Mouse (Mus musculus) intestine, embryonic 15.5 days (tissue): ENCODE results near the gene Slamf8. TPM values are rescaled to one million over a fixed set of nuclear protein-coding genes. Genes with fewer than 3 reads are reported as not detected.

Source experiments
- ATAC-seq: fragments of 200-750 bp; cut with Nextera tagmentation; 2 replicates; pipeline ENCODE4 v1.8.0; 2017; ENCODE audit warnings: moderate TSS enrichment, moderate library complexity
- H3K27ac ChIP-seq: fragments of 300-500 bp; sonication (generic); 2 replicates; pipeline ENCODE4 v1.5.1; 2015; ENCODE audit warnings: mild to moderate bottlenecking, inconsistent platforms
- H3K27me3 ChIP-seq: fragments of 300-500 bp; sonication (generic); replicated peaks from 2 replicates; pipeline ENCODE4 v1.6.1; 2015; ENCODE audit warnings: inconsistent platforms
- H3K36me3 ChIP-seq: fragments of 300-500 bp; sonication (generic); 2 replicates; pipeline ENCODE4 v1.6.1; 2015; ENCODE audit warnings: inconsistent platforms
- H3K4me1 ChIP-seq: fragments of 300-500 bp; sonication (generic); replicated peaks from 2 replicates; pipeline ENCODE4 v1.6.1; 2015; ENCODE audit warnings: inconsistent platforms
- H3K4me2 ChIP-seq: fragments of 300-500 bp; sonication (generic); replicated peaks from 2 replicates; pipeline ENCODE4 v1.6.1; 2015; ENCODE audit warnings: mild to moderate bottlenecking, inconsistent platforms
- H3K4me3 ChIP-seq: fragments of 300-500 bp; sonication (generic); replicated peaks from 2 replicates; pipeline ENCODE4 v1.5.1; 2015; ENCODE audit warnings: inconsistent platforms
- H3K9ac ChIP-seq: fragments of 300-500 bp; sonication (generic); 2 replicates; pipeline ENCODE4 v1.6.1; 2015; ENCODE audit warnings: inconsistent platforms
- H3K9me3 ChIP-seq: fragments of 300-500 bp; sonication (generic); 2 replicates; pipeline ENCODE4 v1.6.1; 2016; ENCODE audit warnings: inconsistent platforms
- WGBS: fragments of 180-500 bp; shearing (Covaris S2); methylation state at CpG from one replicate; pipeline ENCODE4 v1.1.7; 2015; 5-methylcytosine and 5-hydroxymethylcytosine counted together
- polyA plus RNA-seq: library from polyadenylated mRNA; unstranded; fragments of >200 nt; fragmentation: Nextera tagmentation; extraction: Ambion mirVana; gene quantifications from 2 replicates; pipeline ENCODE4 v1.2.1, GENCODE M21; 2015

Gene Slamf8
- polyA plus RNA-seq, 1 experiment from 2014 or later, result 0.33 TPM

DNA sequence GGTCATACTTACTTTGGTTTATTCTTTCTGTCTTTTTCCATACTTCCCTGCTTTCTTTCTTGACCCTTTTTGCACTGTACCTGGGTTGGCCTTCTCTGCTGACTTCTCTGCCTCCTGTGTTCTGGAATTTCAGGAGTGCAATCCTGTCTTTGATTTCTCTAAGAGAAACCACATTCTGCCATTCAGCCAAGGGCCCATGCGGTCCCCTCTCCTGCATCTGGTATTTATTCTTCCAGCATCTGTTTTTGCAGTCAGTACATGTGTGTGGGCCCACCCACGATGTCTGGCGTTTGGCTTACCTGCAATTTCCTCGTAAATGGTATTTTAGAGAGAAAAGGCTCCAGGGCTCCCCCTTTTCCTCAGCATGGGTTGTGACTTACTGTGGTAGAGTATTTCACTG, 27.8 kb upstream of the Slamf8 start:
- Histone ChIP-seq H3K36me3 (no peaks in the 10 kb centered on the region), H3K4me1 (peaks cover 4% of the 10 kb centered on the region; the same call in 1 of the 2 replicates), H3K9me3 (no peaks in the 10 kb centered on the region), H3K9ac (no peak overlapping the region), H3K27ac (no peak overlapping the region), H3K27me3 (no peaks in the 10 kb centered on the region), H3K4me2 (no peak overlapping the region), H3K4me3 (no peak overlapping the region)
- 58% methylated on average over 4 of the region's 4 CpGs for WGBS
- no peak for ATAC-seq

DNA sequence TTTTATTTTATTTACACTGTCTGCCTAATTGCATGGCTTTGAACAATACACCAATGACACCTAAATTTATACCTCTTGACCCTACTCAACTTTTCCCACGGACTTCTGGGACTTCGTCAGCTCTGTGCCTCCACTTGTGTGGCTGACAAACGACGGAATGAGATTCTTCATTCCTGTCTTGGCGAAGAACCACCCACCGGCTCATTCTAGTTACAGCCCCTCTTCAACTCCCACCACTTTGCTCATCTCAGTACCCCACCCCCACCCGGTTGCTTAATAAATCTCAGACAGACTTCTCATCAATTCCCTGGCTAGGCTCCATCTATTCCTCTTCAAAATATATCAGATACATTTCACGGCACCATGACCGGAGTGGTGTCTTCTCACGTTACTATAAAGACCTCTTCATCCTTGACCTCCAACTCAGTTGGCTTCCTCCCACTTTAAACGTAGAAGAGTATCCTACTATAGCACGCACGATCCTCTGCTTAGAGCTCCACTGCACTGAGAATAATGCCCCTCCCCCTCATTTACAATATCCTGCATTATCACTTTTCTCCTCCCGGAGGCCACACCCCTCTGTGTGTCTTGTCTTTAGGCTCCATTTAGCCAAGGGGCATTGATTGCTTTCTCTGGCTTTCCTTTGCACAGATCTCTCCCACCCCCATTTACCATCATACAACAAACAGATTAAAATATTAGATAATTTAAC, 27.2 kb upstream of the Slamf8 start:
- no peaks in the 10 kb centered on the region for H3K9me3 ChIP-seq
- peak overlapping the region; percentile 65 for H3K4me2 ChIP-seq
- WGBS, result 29% methylated on average over 14 of the region's 14 CpGs
- H3K27ac ChIP-seq, result no peak overlapping the region
- peaks cover 4% of the 10 kb centered on the region; the same call in 1 of the 2 replicates for H3K4me1 ChIP-seq
- H3K9ac ChIP-seq, result no peak overlapping the region
- H3K36me3 ChIP-seq, result no peaks in the 10 kb centered on the region
- no peaks in the 10 kb centered on the region for H3K27me3 ChIP-seq
- H3K4me3 ChIP-seq, result no peak overlapping the region
- ATAC-seq, result peak; percentile 34; the same call in 1 of the 2 replicates

DNA sequence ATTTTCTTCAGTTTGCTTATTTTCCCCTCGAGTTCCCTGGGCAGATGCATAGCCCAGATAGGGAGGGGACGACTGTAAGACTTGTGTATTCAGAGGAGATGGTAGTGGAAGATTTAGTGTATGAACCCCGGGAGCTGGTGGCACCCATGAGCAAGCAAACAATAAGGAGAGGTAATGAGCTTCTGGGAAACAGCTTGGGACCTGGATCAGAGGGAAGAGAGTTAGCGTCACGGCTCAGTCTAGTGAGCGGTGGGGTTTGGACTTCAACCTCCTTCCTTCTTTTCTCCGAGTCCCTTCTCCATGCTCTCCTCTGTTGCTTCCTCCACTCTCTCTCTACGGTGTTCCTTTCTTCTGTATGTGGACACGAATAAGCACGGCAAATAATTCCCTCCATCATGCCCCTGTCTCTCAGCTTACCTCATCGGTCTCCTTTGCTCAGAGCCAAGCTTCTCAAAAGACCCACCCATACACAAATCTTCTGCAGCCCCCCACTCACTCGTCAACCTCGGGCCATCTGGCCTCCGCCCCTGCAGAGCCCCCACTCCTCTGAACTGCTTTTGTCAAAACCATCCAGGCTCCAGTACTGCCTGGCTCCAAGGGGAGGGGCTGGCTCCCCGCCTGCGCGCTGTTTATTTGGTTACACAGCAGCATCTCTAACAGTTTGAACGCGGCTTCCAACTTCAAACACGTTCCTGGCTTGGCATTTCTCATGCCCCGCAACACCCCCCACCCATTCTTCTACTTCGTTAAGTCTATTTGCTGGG, 26.4 kb upstream of the Slamf8 start:
- Histone ChIP-seq H3K9me3 (no peaks in the 10 kb centered on the region), H3K27me3 (no peaks in the 10 kb centered on the region), H3K27ac (no peak overlapping the region), H3K9ac (no peak overlapping the region), H3K4me2 (peak overlapping the region; percentile 65), H3K36me3 (no peaks in the 10 kb centered on the region), H3K4me1 (peaks cover 4% of the 10 kb centered on the region; the same call in 1 of the 2 replicates), H3K4me3 (peak overlapping the region; percentile 25)
- 8% methylated on average over 22 of the region's 22 CpGs for WGBS
- peak; percentile 60; the same call in 1 of the 2 replicates for ATAC-seq

DNA sequence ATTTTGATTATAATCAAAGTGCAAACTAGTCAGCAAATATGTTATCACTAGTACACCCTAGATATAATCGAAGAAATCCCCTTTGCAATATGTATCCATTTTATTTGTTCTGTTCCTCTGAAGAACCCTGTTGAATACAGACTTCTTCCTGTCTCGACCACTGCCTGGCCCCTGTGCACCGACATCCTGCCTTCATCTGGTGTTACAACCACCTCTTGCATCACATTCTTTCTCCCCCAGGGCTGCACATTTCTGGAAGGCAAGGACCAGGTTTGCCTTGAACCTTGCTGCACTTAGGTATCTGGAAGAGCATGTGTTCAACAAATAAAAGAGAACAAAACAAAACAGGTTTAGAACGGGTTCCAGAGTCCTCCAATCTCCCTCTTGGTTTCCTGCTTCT, 25.0 kb upstream of the Slamf8 start:
- Histone ChIP-seq H3K36me3 (no peaks in the 10 kb centered on the region), H3K4me2 (no peak overlapping the region), H3K27me3 (no peaks in the 10 kb centered on the region), H3K9ac (no peak overlapping the region), H3K4me3 (no peak overlapping the region), H3K27ac (no peak overlapping the region), H3K4me1 (peaks cover 4% of the 10 kb centered on the region; the same call in 1 of the 2 replicates), H3K9me3 (no peaks in the 10 kb centered on the region)
- 64% methylated on average over 4 of the region's 4 CpGs for WGBS
- no peak for ATAC-seq

DNA sequence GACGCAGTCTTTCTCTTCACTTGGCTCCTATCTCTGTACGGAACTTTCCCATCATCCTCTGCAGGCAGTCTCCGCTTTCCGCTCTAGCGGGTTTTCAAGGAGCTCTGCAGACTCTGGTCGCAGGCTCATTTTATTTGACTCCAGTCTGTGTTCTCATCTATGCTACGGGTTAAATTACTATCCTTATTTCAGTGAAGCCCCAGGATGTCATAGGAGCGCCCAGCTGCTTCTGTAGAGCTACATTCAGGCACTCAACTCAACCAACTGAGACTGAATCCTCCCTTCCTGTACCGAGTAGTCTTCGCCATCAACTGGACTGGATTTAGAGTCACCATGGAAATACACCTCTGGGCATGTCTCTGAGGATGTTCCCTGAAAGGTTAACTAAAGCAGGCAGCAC, 24.3 kb upstream of the Slamf8 start:
- WGBS, result 87% methylated on average over 10 of the region's 10 CpGs
- Histone ChIP-seq H3K27ac (no peak overlapping the region), H3K4me1 (peaks cover 4% of the 10 kb centered on the region; the same call in 1 of the 2 replicates), H3K36me3 (no peaks in the 10 kb centered on the region), H3K4me2 (no peak overlapping the region), H3K4me3 (no peak overlapping the region), H3K9ac (no peak overlapping the region), H3K27me3 (no peaks in the 10 kb centered on the region), H3K9me3 (no peaks in the 10 kb centered on the region)
- ATAC-seq, result no peak

DNA sequence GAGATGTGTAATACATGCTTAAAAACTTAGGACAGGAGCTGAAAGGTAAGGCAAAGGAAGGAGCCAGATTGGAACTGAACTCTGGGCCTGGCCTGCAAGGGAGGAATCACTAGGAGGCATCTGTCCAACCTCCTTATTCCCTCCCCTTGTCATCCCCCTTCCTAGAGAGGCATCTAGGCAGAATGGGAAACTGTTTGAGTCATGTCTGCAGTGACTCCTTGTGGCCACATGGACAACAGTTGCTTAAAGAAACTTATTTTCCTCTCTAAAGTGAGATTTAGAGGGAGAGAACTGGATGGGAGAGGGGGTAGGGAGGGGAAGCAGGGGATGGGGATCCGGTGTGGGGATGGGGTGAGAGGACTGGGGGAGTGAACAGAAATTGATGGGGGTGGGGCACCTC, 22.4 kb upstream of the Slamf8 start:
- H3K9ac ChIP-seq, result no peak overlapping the region
- H3K27ac ChIP-seq, result no peak overlapping the region
- ATAC-seq, result no peak

DNA sequence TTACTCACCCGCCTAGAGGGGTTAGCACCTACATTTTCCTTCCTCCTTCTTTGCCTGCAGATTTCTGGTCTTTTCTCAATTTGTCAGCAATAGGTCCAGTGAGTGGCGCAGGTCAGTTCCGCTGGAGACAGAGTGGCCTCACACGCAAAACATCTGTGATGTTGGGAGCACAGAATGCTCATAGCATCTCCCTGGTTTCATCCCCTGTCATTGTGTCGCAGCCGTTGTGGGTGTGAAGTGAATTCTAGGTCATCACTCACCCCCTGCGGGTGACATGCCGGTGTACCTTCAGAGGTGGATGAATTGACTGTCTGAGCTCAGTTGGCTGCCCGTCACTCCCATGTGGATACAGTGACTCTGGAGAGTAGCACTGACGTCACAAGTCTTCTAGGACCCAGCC, 20.9 kb upstream of the Slamf8 start:
- no peak for ATAC-seq
- Histone ChIP-seq H3K4me2 (no peak overlapping the region), H3K9ac (no peak overlapping the region), H3K27me3 (no peaks in the 10 kb centered on the region), H3K4me3 (no peak overlapping the region), H3K36me3 (no peaks in the 10 kb centered on the region), H3K9me3 (no peaks in the 10 kb centered on the region), H3K4me1 (no peaks in the 10 kb centered on the region), H3K27ac (no peak overlapping the region)
- WGBS, result 79% methylated on average over 10 of the region's 10 CpGs

More for the DNA sequence above, 22.4 kb upstream of the Slamf8 start:
- Histone ChIP-seq H3K4me1 (peaks cover 4% of the 10 kb centered on the region; the same call in 1 of the 2 replicates), H3K4me2 (no peak overlapping the region), H3K27me3 (no peaks in the 10 kb centered on the region), H3K36me3 (no peaks in the 10 kb centered on the region), H3K4me3 (no peak overlapping the region), H3K9me3 (no peaks in the 10 kb centered on the region)
- WGBS, result 39% methylated on average over 1 of the region's 1 CpGs

DNA sequence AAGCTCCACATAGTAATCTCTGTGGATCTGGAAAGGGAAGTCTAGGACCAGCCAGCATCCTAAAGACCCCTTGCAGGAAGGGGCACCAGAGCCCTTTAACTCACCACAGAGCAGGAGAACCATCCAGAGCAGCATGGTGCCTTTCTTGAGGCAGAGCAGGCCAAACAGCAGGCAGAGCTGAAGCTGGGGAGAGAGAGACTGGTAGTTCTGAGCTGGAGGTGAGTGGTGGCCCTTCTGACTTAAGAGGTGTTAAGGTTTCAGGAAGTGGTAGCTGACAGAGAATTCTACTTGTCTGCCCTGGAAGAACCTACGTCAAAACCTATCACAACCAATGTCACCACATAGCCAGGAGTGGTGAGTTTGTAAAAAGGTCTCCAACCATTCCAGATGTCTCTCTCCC, 12.0 kb upstream of the Slamf8 start, which contains the start of gene Fcrl6:
Fcrl6 (minus strand) TSS at position 226 of the 400 bp plus-strand sequence.
- Histone ChIP-seq H3K4me3 (no peak within 1 kb of the TSS), H3K36me3 (no peaks in the 10 kb centered on the region), H3K27ac (no peak within 1 kb of the TSS), H3K4me1 (no peaks in the 10 kb centered on the region), H3K4me2 (no peak within 1 kb of the TSS), H3K9ac (no peak within 1 kb of the TSS), H3K27me3 (no peaks in the 10 kb centered on the region), H3K9me3 (no peaks in the 10 kb centered on the region)
- WGBS, result 76% methylated on average over 1 of the region's 1 CpGs
- ATAC-seq, result no peak

DNA sequence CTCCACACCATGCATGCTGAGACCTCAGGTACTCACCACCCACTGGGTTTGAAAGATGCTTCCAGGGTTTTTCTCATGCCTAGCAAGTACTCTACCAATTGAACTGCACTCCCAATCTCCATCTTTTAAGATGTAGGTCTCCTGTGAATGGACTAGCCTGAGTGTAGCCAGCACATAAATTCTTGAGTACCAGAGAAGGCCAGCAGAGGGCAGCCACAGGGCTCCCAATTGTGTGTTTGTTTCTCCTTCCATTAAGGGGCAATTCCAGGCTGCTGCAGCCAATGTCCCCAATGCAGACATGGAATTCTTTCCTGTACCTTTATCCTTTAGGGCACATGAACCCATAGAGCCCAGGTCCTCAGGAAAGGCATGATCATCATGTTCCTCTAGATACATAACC, 4.1 kb upstream of the Slamf8 start:
- Histone ChIP-seq H3K4me2 (no peak overlapping the region), H3K36me3 (no peaks in the 10 kb centered on the region), H3K4me3 (no peak overlapping the region), H3K27ac (no peak overlapping the region), H3K9ac (no peak overlapping the region), H3K9me3 (no peaks in the 10 kb centered on the region), H3K27me3 (no peaks in the 10 kb centered on the region), H3K4me1 (no peaks in the 10 kb centered on the region)
- ATAC-seq, result no peak

DNA sequence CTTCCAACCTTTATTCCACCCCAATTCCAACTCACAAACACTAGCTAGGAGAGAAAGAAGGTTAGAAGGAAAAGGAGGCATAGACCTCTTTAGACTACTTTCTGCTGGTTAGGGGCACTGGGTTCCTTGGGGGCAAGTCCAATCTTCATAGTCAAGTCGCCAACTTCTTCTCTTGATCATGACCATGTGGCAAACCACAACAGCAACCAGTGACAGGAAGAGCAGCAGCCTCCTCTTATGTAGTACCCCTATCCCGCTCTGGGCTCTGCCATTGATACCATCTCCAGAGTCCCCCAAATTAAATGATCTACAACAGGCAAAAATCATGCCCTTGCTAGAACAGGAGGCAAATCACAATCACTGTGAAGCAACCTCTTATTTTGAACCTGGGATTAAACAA, 3.6 kb upstream of the Slamf8 start:
- WGBS, result 87% methylated on average over 2 of the region's 2 CpGs
- no peak for ATAC-seq
- Histone ChIP-seq H3K9me3 (no peaks in the 10 kb centered on the region), H3K4me3 (no peak overlapping the region), H3K27ac (no peak overlapping the region), H3K4me2 (no peak overlapping the region), H3K4me1 (no peaks in the 10 kb centered on the region), H3K36me3 (no peaks in the 10 kb centered on the region), H3K27me3 (no peaks in the 10 kb centered on the region), H3K9ac (no peak overlapping the region)

DNA sequence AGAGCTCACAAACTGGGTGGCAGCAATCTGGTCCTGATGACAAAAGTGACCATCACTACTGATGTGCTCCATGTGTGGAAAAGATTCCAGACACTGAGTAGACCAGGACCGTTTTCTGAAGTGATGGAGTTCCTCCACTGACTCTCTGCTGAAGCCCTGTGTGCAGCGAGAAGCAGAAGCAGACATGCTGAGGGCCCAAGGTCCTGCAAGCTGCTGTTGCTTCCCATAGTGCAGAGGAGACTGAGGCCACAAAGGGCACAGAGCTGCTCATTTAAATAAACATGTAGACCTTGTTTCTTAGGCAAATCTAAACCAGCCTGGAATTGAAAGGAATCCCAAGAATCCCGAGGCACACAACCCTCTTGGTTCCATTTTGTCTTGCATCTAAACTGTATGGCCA, 3.0 kb upstream of the Slamf8 start:
- WGBS, result 62% methylated on average over 3 of the region's 3 CpGs
- no peak overlapping the region for H3K9ac ChIP-seq
- H3K4me1 ChIP-seq, result no peaks in the 10 kb centered on the region
- H3K4me2 ChIP-seq, result no peak overlapping the region
- no peaks in the 10 kb centered on the region for H3K27me3 ChIP-seq
- no peak overlapping the region for H3K4me3 ChIP-seq
- no peaks in the 10 kb centered on the region for H3K9me3 ChIP-seq
- H3K27ac ChIP-seq, result no peak overlapping the region
- H3K36me3 ChIP-seq, result no peaks in the 10 kb centered on the region
- no peak for ATAC-seq

DNA sequence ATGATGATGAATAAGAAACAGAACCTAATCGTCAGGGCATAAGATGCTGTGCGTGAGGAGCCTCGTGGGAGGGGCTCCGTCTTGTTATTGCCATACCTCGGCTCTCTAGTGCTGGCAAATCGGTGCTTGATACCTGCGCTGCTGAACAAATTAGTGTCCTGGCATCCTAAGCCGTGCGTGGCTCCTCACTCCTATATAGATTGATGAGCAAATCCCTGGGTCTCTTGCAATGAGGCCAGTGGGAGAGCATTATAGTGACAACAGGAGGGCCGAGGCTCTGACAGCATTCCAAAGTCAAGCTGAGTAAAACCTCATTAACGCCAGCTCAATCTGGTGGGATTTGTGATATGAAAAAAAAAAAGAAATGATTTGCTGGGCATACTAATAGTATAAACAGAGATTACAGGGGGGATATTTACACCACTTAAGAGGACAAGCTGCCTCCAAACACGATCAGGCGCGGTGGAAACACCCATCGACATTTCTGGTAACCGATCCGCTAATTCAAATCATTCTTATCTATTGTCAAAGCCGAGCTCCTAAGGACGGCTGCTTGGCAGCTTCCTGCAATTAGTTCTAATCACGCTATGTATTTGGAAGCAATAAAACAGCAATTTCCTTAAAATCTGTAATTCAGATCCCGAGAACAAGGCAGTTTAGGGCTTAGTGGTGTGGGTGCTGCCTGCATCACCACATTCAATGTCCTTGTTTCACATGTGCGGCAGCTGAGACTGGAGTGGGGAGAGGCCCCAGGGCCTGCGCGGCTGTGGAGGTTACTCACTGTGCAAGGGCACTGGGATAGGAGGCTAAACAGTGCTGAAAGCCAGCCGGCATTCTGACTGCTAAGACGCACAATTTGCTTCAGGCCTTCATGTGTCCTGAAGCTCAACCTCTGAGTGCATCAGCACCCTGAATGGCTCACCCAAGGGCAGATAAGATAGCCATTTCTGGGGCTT, 4.5 kb downstream of the Slamf8 start:
- Histone ChIP-seq H3K4me1 (no peaks in the 10 kb centered on the region), H3K27ac (no peak overlapping the region), H3K9me3 (no peaks in the 10 kb centered on the region), H3K9ac (no peak overlapping the region), H3K36me3 (no peaks in the 10 kb centered on the region), H3K27me3 (peaks cover 4% of the 10 kb centered on the region; the same call in 1 of the 2 replicates), H3K4me2 (no peak overlapping the region), H3K4me3 (no peak overlapping the region)
- no peak for ATAC-seq
- WGBS, result 36% methylated on average over 26 of the region's 26 CpGs
